9 mouse cellular contexts compared by ENCODE assay signal in genomic region chr3:104059001-104059622, GRCm38 (mm10).
DNase-seq lines count a peak whose midpoint lies in the region; ATAC-seq and TF ChIP-seq lines count a peak whose summit lies in the region.
"Had no signal": no experiment of that assay in that cellular context is flagged by ENCODE, and none has a peak within 500 bp of the region (broad histone marks: within the 10 kb centered on the region; RNA-seq: fewer than 3 reads in every experiment).

No protein-coding gene starts in this region.

- TF ChIP-seq CTCF in lung, adult 2 months (IDR thresholded peaks at IDR 0.05; ENCODE audit: insufficient read depth, low read length) = no peak
- no peak for TF ChIP-seq CTCF in left cerebral cortex, adult 2 months (IDR thresholded peaks at IDR 0.05)

- H3K9me3 ChIP-seq in lung, embryonic 16.5 days (ENCODE audit: control insufficient read depth, low read length) = no peaks in the 10 kb centered on the region
- H3K9me3 ChIP-seq: limb, embryonic 15.5 days had no signal

- no peak overlapping the region for H3K4me3 ChIP-seq in lung, embryonic 16.5 days (ENCODE audit: low read length)
- no peak overlapping the region for H3K4me3 ChIP-seq in lung, adult 2 months (replicated peaks; ENCODE audit: extremely low read depth, low read depth, low read length)
- H3K4me3 ChIP-seq in left cerebral cortex, adult 2 months = no peak overlapping the region
- H3K4me3 ChIP-seq: limb, embryonic 15.5 days had no signal

- 0 out of 2 replicates have a peak, but pooled peaks have one; percentile 26 for ATAC-seq in lung, embryonic 16.5 days (ENCODE audit: low read depth)
- ATAC-seq in frontal cortex, adult (ENCODE audit: low TSS enrichment) = peak; percentile 98
- no peak for ATAC-seq in erythroid progenitor cell, adult 5-6 weeks (replicated peaks; ENCODE audit: low FRiP score, poor library complexity, severe bottlenecking)

- DNase-seq in lung, adult 2 months = no peak
- DNase-seq in left cerebral cortex, adult 2 months (ENCODE audit: extremely low spot score in 1 of 2, low spot score in 2 of 2) = peak; percentile 21 to 23
- peak; percentile 20 for DNase-seq in right cerebral cortex, postnatal 25 days
- no peak for DNase-seq in thymus, postnatal 14 days
- no peak for DNase-seq in thymus, postnatal 10 days (ENCODE audit: low spot score in 2 of 2)

- no peak overlapping the region for H3K9ac ChIP-seq in lung, embryonic 16.5 days (ENCODE audit: low read length)
- H3K9ac ChIP-seq: limb, embryonic 15.5 days had no signal

- intact Hi-C loops in left cerebral cortex, adult 2 months (cut with DNase I) = no loop called here

- no peaks in the 10 kb centered on the region for H3K27me3 ChIP-seq in lung, embryonic 16.5 days (ENCODE audit: control insufficient read depth, insufficient read depth, low read depth, low read length)
- H3K27me3 ChIP-seq: limb, embryonic 15.5 days had no signal

- peaks cover 2% of the 10 kb centered on the region; the same call in 1 of the 2 replicates for H3K36me3 ChIP-seq in lung, embryonic 16.5 days (ENCODE audit: control insufficient read depth, insufficient read depth, low read length)
- H3K36me3 ChIP-seq: limb, embryonic 15.5 days had no signal

- H3K4me1 ChIP-seq in lung, embryonic 16.5 days (replicated peaks; ENCODE audit: control insufficient read depth, insufficient read depth, low read length) = peaks cover 4% of the 10 kb centered on the region; the same call in 1 of the 2 replicates
- H3K4me1 ChIP-seq in lung, adult 2 months (ENCODE audit: control insufficient read depth, insufficient read depth, low read length) = no peaks in the 10 kb centered on the region
- H3K4me1 ChIP-seq: limb, embryonic 15.5 days had no signal

- no peak for TF ChIP-seq POLR2A in lung, adult 2 months (IDR thresholded peaks at IDR 0.05; ENCODE audit: borderline replicate concordance, extremely low read depth, low read depth, low read length)

- WGBS in lung, embryonic 16.5 days = 67% methylated on average over 6 of the region's 6 CpGs
- 70% methylated on average over 6 of the region's 6 CpGs for WGBS in lung, adult 2 months

- H3K27ac ChIP-seq in lung, embryonic 16.5 days (ENCODE audit: low read length) = no peak overlapping the region
- H3K27ac ChIP-seq in left cerebral cortex, adult 2 months = peak overlapping the region; percentile 48
- H3K27ac ChIP-seq: limb, embryonic 15.5 days had no signal

- H3K4me2 ChIP-seq in lung, embryonic 16.5 days (ENCODE audit: low read depth, low read length) = no peak overlapping the region
- H3K4me2 ChIP-seq: limb, embryonic 15.5 days had no signal

Comparison
In these comparisons a context has a peak if more than half of its experiments do, and no peak if none do; other contexts are left out.
1. DNase-seq: peak in left cerebral cortex, adult 2 months (2 of 2) and right cerebral cortex, postnatal 25 days (single experiment); none in lung, adult 2 months (single experiment), thymus, postnatal 14 days (single experiment) and thymus, postnatal 10 days (0 of 2).